Mouse (Mus musculus) cerebellum, adult 11-12 months (tissue): ENCODE measurements around the gene Galk1.
"Not testable (repeated sequence)": the region's sequence is repeated elsewhere in the genome, so short reads cannot be mapped to it uniquely, and the experiment has no call there.

ENCODE experiments used
- DNase-seq: peaks from one replicate; pipeline ENCODE4 v3.0.0; 2022

The Galk1 gene

DNA sequence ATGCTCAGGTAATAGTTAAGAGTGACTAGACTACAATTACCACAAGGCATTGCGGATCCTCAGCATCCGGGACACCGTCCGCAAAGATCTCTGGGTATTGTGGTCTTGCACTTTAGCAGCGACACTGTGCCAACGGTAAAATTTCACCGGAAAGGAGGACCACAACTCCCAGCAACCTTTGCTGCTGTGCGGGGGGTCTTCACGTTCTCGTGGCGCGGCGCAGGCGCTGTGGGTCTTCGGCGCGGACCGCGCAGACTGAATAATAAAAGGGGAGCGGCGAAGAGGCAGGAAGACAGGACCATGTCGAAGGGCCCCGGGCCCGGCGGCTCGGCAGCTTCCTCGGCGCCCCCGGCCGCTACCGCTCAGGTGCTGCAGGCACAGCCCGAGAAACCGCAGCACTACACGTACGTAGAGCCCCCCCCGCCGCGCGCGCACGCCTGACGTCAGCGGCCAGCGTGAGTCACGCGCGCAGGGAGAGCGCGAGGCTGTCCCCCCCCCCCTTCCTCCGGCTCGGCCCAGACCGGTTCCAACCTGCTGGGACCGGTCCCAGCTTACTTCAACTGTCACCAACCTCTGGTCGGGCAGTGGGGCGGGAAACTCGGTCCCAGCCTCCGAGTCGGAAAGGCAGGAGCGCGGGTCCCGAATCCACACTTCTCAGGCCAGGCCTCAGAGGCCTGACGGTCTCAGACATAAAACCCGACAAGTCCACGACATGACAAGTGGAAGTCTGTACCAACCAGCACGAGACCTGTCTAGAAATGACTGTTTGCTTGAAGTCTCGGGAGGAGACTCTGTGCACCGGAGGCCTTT, 17.8 kb upstream of the Galk1 start, which contains the start of gene Unk:
Gene Unk, plus strand, starts transcription at position 235 of the 810 bp plus-strand sequence.
- peak; percentile 99 for DNase-seq

DNA sequence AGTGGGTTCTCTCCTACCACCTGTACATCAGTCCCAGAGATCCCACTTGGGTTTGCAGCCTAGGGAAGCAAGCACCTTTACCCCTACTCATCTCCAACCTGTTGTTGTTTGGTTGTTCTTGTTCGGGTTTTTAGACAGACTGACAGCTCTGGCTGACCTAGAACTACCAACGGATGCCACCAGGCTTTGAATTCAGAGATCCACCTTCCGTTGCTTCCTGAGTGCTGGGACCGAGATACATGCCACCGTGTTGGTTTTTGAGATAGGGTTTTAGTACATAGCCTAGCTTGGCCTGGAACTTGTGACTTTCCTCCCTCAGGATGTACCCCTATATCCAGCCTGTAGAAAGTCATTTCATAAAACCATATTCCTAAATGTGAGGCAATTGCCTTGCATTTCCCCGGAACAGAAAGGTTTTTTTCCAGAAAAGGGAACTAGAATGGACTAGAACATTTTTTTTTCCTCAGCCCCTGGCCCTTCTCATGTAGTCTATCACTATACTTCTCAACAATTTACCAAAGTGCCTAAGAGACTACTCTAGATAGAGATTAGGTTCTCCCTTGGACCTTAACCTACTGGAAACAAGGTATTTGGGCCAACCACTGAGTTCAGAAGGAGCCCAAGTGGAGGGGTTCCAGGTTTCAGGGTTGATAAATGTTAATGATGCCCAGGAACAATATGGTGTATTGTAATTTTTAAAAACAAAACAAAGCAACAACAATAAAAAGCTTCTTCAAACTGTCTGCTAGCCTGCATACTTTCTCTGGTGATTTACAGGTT, 16.8 kb upstream of the Galk1 start:
- DNase-seq: no peak

- no peak for DNase-seq
Measured at GRCm38 (mm10) chr11:116028177-116028865, 15.8 kb upstream of the Galk1 start.

- DNase-seq: no peak
Measured at GRCm38 (mm10) chr11:116027756-116028155, 15.2 kb upstream of the Galk1 start, which contains the start of gene H3f3b. H3f3b (minus strand) TSS chr11:116027962.

- DNase-seq: peak; percentile 60
Measured at GRCm38 (mm10) chr11:116025056-116025845, 12.7 kb upstream of the Galk1 start.

DNA sequence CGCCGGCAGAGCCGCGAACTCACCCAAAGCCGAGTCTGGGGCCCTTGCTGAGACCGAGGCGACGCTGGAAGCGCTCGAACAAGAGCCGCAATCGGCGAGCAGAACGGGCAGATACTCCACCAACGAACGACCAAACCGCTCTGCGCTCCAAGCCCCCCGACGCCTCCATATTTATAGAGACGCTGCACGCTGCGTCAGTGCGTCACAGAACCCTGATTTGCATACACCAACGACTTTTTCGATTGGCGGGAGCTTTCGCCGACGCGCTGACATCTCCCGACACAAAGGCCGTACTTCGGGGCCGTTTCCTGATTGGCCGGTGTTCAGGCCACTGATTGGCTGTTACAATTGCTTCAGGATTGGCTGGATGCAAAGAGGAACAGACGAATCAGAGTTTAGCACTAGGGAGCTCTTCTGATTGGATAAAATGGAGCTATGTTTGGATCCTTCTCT, 11.9 kb upstream of the Galk1 start:
- peak; percentile 99 for DNase-seq

DNA sequence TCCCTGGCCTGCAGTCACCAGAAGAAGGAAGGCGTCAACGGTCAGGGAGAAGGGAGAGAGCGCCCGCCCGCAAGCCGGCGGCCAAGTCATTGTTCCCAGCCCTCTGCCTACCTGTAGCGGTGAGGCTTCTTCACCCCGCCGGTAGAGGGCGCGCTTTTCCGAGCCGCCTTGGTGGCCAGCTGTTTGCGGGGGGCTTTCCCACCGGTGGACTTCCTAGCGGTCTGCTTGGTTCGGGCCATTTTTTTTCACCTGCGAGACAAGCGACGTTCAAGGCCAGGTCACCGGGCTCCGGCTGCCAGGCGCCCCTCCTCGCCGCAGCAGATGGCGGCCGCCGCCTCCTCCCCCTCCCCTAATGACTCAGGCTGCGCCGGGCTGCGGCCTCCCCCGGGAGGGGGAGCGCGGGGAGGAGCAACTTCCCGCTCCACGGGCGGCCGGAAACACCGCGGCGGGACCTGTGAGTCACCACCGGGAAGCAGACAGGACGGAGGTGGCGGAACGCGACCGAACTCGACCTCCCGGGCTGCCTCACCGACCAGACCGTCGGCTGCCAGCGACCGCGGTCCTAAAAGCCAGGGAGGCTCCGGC, 11.3 kb upstream of the Galk1 start:
- DNase-seq: peak; percentile 91

DNA sequence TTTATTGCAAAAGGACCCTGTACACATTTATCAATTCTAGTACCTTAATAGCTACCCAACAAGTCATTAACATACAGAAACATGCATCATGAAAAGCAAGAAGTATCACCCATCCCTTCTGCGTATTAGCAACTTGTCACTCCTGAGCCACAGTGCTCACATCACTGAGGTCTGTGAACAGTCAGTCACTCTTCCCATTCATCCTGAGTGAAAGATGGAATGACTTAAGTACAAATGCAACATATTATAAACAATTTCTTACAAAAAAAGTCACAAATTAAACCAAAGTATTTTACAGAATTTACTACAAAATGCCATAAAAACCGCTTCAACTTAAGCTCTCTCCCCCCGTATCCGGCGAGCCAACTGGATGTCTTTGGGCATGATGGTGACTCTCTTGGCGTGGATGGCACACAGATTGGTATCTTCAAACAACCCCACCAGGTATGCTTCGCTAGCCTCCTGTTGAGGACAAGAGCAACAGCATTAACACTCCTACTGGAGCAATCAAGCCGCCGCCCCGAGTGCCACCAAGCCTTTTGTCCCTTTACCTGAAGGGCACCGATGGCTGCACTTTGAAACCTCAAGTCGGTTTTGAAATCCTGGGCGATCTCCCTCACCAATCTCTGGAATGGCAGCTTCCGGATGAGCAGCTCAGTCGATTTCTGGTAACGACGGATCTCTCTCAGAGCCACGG, 10.7 kb upstream of the Galk1 start:
- DNase-seq: not testable (repeated sequence)

DNA sequence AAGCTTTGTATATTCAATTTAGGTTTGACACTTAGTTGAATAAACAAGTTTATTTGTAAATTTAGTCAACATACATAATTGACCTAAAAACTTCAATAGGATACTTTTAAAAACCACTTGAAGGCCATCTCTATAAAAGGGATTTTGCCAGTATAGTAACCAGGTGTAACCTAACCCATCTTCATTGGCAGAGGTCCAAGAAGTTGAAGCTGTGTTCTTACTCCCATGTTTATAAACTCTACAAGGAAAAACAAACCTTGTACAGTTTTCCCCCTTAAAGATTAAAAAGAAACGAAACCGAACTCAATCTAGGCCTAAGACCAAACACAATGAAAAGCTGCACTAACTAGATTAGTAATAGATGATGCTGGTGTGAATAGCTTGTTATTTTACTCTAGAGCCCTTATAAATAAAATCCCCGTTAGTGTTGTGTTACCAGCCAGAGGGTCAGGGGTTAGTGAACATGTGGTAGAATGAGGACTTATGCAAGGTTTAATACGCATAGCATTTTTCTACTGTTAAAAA, 9.8 kb upstream of the Galk1 start:
- DNase-seq: no peak

- no peak for DNase-seq
Measured at GRCm38 (mm10) chr11:116021328-116022220, 9.1 kb upstream of the Galk1 start.

- DNase-seq: no peak
Measured at GRCm38 (mm10) chr11:116020519-116020922, 8.0 kb upstream of the Galk1 start.

DNA sequence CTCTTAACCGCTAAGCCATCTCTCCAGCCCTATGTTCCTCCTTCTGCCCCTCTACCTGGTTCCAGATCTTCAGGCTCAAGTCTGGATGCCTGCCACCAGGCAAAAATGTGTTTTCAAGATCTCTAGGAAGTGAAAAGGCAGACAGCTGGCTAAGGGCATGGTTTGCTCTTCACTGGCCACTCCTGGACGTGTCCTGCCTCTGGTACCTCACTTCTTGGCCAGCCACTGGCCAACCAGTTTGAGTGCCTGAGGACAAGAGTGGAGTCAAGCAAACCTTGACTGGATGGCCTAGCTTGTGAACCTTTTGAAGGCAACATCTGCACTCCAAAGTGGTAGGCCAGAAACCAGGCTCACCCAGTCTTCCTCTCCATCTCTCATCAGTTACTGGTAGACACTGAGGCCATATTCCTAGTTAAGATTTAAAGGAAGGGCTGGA, 7.5 kb upstream of the Galk1 start:
- peak; percentile 45 for DNase-seq

DNA sequence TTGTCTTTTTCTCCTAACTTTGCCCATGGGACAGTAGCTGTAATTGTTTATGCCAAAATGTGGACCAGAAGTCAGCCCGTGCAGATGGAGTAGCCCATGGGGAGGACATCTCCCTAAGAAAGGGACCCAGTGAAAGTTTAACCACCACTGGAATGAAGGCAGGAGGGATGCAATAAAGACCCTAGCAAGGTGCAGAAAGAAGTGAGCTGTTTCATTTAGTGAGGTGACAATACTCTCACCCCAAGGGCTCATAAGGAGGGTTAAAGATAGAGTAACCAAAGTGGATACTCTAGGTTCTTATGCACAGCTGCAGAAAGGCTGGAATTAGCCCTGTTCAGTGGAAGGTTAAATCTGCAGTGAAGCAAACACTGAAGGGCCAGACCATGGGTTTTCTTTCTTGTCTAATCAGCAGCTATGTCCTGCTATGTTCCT, 6.9 kb upstream of the Galk1 start:
- DNase-seq: no peak

DNA sequence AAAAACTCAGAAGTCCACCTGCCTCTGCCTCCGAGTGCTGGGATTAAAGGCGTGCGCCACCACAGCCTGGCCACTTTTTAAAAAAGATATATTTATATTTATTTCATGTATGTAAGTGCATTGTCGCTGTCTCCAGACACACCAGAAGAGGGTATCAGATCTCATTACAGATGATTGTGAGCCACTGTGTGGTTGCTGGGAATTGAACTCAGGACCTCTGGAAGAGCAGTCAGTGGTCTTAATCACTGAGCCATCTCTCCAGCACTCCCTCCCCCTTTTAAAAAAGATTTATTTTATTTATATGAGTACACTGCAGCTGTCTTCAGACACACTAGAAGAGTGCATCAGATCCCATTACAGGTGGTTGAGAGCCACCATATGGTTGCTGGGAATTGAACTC, 6.3 kb upstream of the Galk1 start:
- DNase-seq: not testable (repeated sequence)

GRCm38 (mm10) chr11:116018106-116018505, 5.6 kb upstream of the Galk1 start:
- peak; percentile 58 for DNase-seq

DNA sequence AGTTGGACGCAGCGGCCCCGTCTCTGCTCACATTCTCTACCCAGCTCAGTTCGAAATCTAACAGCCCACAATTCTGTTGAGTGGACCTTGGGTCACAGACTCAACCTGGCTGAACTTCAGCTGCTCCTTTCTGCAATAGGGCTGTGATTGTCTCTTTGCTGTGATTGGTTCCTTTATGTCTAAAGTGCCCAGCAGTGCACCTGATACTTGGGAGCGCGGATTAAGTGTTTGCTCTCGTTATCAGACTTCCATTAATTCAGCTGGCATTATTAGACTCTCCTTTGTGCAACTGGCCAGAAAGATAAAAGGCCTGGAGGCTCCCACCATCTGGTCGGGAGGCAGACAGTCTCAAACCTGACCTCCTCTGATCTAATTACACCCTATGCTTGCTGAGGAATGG, 2.3 kb upstream of the Galk1 start:
- DNase-seq: no peak

DNA sequence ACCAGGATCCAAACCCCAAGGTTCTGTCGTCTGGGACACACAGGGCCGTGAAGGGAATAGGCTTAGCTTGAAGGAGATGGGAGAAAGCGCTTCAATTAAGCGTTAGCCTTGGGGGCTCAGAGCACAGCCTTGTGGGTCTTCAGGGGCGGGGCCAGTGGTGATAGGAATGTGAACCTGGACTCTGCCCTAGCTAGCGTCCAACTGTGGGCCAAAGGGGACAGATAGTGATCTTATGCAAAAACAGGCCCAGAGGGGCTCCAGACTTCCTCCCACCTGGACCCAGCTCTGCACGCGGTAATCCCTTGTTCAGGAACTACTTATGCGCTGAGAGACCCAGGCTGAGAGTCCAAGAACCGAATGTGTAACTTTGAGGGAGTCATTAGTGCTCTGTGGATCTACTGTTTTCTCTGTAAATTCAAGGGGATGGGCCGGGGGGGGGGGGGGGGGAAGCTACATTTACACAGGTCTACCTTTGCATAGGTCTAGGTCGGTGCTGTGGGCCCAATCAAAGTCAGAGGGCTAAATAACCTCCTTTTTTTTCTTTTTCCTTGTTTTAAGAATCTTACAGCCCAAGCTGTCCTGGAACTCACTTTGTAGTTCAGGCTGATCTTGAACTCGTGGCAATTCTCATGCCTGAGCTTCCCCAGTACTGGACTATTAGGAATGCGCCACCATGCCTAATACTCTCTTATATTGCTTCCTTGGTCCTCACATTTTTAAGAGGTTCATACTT, 824 bp downstream of the Galk1 start:
- DNase-seq: no peak

GRCm38 (mm10) chr11:116010948-116011347, 1.6 kb downstream of the Galk1 start:
- no peak for DNase-seq

DNA sequence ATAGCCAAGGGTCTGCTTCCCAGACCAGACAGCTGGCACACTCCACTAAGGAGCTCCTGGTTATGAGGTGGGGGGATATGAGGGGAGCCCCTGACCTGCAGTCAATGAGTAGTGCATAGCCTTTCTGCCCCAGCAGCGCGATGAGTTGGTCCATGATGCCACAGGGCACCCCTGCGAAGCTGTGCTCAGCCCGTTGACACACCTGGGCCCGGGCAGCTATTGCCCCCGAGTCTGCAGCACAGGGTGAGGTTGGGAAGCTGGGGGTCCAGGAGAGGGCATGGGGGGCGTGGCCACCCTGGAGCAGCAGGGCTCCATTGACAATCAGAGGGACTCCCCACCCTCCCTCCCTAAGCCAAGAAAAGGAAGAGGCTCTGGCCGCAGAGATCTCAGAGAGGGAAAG, 2.4 kb downstream of the Galk1 start:
- DNase-seq: peak; percentile 73
